Mouse (Mus musculus): Measurements from ENCODE around the gene Dlg1. TPM values are rescaled to one million over a fixed set of nuclear protein-coding genes. Genes with fewer than 3 reads are reported as not detected.

The Dlg1 gene
- polyA plus RNA-seq, 1 experiment from 2014 or later, result 28.5 TPM

DNA sequence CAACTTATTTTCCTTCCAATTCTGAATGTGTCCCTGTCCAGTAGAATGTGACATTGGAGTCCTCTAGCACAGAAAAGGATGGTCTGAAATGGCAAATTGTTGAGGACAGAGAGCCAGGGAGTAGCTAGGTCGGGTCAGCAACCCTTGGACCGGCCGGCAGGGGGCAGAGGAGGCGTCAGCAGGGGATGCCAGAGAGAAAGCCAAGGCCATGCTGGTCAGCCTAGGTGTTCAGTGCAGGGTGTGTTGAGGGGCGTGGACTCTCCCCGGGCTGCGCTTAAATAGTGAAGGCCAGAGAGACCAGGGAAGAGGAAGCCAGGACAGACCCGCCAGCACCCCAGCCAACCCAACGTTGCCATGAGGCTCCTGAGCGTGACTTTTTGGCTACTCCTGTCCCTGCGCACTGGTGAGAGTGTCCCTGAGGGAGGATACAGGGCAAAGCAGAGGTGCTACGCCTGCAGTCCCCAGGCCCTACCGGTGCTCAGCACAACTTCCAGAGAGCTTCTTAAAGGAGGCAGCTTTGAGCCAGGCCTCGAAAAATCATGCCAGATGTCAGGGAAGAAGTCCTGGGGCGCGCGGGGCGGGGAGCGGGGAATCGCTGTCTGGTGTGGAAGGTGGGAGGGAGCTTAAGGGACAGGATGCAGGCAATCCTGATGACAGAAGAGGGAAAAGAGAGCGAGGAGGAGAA lies 215.5 kb downstream of the Dlg1 start, which contains the start of gene Meltf:
Gene Meltf (plus strand): TSS at position 238 of the 685 bp plus-strand sequence.
- no peak within 1 kb of the TSS for H3K27ac ChIP-seq (ENCODE audit: low read depth)
- DNase-seq (ENCODE audit: low spot score) (peak; percentile 89), ATAC-seq (replicated peaks; ENCODE audit: low FRiP score, low TSS enrichment, low read depth) (peak; percentile 83)
- no peak within 1 kb of the TSS for H3K9ac ChIP-seq (ENCODE audit: low read length)
- 25% methylated on average over 21 of the region's 21 CpGs for WGBS
- peaks cover 7% of the 10 kb centered on the region for H3K36me3 ChIP-seq (ENCODE audit: control insufficient read depth, insufficient read depth, low read length)
- no peak within 1 kb of the TSS for H3K4me3 ChIP-seq (ENCODE audit: low read depth, low read length)
- H3K9me3 ChIP-seq (ENCODE audit: control insufficient read depth, low read length), result no peaks in the 10 kb centered on the region
- H3K27me3 ChIP-seq (replicated peaks; ENCODE audit: control insufficient read depth, insufficient read depth, low read length), result no peaks in the 10 kb centered on the region
- H3K4me1 ChIP-seq (replicated peaks; ENCODE audit: control insufficient read depth, insufficient read depth, low read length), result no peaks in the 10 kb centered on the region
- peak within 1 kb of the TSS; percentile 28 for H3K4me2 ChIP-seq (ENCODE audit: low read length)

DNA sequence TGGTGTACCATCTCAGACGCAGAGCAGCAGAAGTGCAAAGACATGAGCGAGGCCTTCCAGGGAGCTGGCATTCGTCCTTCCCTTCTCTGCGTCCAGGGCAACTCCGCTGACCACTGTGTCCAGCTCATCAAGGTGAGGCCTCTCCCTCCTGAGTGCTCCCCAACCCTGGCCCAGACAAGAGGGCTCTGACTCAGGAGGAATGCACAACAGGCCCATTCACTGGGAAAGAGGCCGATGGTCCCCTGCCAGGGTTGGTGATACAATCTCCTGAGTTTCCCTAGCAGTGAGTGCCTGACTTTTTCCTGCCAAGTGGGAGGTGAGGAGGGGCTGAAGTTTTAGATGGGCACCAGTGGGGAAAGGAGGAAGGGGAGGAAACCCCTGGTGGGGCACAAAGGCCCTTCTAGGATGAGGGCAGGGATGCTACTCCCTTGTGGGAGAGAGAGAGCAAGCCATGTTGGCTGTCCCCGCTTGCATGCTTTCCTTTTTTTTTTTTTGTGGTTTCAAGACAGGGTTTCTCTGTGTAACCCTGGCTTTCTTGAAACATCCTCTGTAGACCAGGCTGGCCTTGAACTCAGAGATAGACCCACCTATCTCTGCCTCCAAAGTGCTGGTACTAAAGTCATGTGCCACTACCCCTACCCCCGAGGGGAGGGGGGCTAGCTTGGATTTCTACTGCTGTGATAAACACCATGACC lies 217.1 kb downstream of the Dlg1 start:
- DNase-seq (ENCODE audit: low spot score), result no peak
- no peak overlapping the region for H3K4me3 ChIP-seq (ENCODE audit: low read depth, low read length)
- WGBS, result 87% methylated on average over 8 of the region's 8 CpGs

DNA sequence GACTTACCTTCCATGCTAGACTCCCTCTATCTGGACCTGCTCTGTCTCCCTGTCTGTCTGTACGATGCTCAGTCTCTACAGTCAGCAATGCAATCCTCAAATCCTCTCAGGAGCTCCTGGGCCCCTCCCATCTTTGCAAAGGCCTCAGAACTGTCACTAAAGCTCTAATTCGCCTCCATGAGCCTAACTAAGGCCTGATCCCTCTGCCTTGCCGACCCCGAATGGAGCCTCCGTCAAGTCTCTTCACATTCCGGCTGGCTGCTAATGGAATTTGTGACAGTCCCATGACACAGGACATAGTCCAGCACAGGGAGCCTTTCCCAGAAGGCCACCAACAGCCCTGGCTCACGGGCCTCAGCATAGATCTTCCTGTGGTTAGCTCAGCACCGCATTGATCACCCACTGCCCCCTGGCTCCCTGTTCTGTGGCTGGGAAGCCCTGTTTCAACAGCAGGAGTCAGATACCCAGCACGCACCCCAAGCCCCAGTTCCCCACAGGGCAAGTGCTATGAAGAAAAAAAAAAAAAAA lies 219.2 kb downstream of the Dlg1 start:
- WGBS, result 70% methylated on average over 9 of the region's 9 CpGs
- Histone ChIP-seq H3K27ac (ENCODE audit: low read depth) (no peak overlapping the region), H3K4me1 (replicated peaks; ENCODE audit: control insufficient read depth, insufficient read depth, low read length) (no peaks in the 10 kb centered on the region), H3K9me3 (ENCODE audit: control insufficient read depth, low read length) (no peaks in the 10 kb centered on the region), H3K4me2 (ENCODE audit: low read length) (no peak overlapping the region), H3K4me3 (ENCODE audit: low read depth, low read length) (no peak overlapping the region), H3K27me3 (replicated peaks; ENCODE audit: control insufficient read depth, insufficient read depth, low read length) (no peaks in the 10 kb centered on the region), H3K9ac (ENCODE audit: low read length) (no peak overlapping the region), H3K36me3 (ENCODE audit: control insufficient read depth, insufficient read depth, low read length) (no peaks in the 10 kb centered on the region)
- no peak for ATAC-seq (replicated peaks; ENCODE audit: low FRiP score, low TSS enrichment, low read depth)
- no peak for DNase-seq (ENCODE audit: low spot score)

More for the DNA sequence above, 217.1 kb downstream of the Dlg1 start:
- Histone ChIP-seq H3K36me3 (ENCODE audit: control insufficient read depth, insufficient read depth, low read length) (no peaks in the 10 kb centered on the region), H3K4me1 (replicated peaks; ENCODE audit: control insufficient read depth, insufficient read depth, low read length) (no peaks in the 10 kb centered on the region), H3K4me2 (ENCODE audit: low read length) (no peak overlapping the region), H3K9me3 (ENCODE audit: control insufficient read depth, low read length) (no peaks in the 10 kb centered on the region), H3K9ac (ENCODE audit: low read length) (no peak overlapping the region), H3K27me3 (replicated peaks; ENCODE audit: control insufficient read depth, insufficient read depth, low read length) (no peaks in the 10 kb centered on the region), H3K27ac (ENCODE audit: low read depth) (no peak overlapping the region)
- ATAC-seq (replicated peaks; ENCODE audit: low FRiP score, low TSS enrichment, low read depth), result no peak

DNA sequence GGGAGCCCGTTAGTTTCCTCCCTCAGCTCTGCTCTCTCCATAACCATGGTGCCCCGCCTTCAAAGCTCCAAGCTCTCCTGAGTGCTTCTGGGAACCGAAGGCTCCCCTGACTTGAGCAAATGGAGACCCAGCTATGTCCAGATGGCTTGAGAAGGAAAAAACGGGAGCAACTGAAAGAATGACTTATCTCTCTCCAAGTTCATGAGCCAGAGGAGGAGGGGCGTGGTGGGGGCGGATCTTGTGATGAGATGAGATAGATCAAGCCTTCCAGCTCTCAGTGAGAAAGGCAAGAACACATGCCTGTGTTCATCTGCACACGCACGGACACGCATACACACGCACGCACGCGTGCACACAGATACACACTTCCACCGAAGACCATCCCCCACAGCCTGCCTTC lies 220.1 kb downstream of the Dlg1 start:
- no peaks in the 10 kb centered on the region for H3K36me3 ChIP-seq (ENCODE audit: control insufficient read depth, insufficient read depth, low read length)
- peak overlapping the region; percentile 33; the same call in 1 of the 2 replicates for H3K4me2 ChIP-seq (ENCODE audit: low read length)
- no peak overlapping the region for H3K9ac ChIP-seq (ENCODE audit: low read length)
- ATAC-seq (replicated peaks; ENCODE audit: low FRiP score, low TSS enrichment, low read depth), result no peak
- DNase-seq (ENCODE audit: low spot score), result no peak
- H3K9me3 ChIP-seq (ENCODE audit: control insufficient read depth, low read length), result no peaks in the 10 kb centered on the region
- H3K4me3 ChIP-seq (ENCODE audit: low read depth, low read length), result no peak overlapping the region
- no peaks in the 10 kb centered on the region for H3K27me3 ChIP-seq (replicated peaks; ENCODE audit: control insufficient read depth, insufficient read depth, low read length)
- H3K27ac ChIP-seq (ENCODE audit: low read depth), result 0 out of 2 replicates have a peak overlapping the region, but pooled peaks have one; percentile 7
- WGBS, result 61% methylated on average over 14 of the region's 14 CpGs
- no peaks in the 10 kb centered on the region for H3K4me1 ChIP-seq (replicated peaks; ENCODE audit: control insufficient read depth, insufficient read depth, low read length)

DNA sequence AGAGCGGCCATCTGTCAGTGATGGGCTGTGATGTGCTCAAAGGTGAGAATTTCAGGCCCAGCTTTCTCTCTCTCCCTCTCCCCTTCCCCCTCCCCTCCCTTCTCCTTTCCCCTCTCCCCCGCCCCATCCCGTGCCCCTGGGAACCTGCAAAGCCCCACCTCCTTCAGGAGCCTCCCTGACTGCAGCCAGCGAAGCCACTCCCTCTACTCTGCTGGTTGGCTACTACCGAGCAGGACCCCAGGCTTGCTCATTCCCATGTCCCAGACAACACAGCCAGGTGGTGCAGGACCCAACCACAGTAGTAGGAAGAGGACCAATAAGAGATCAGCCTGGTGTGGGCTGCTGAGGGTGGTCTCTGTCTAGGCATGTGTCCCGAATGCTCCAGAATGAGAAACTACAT lies 220.7 kb downstream of the Dlg1 start:
- H3K4me3 ChIP-seq (ENCODE audit: low read depth, low read length), result no peak overlapping the region
- H3K4me1 ChIP-seq (replicated peaks; ENCODE audit: control insufficient read depth, insufficient read depth, low read length), result no peaks in the 10 kb centered on the region
- no peaks in the 10 kb centered on the region for H3K9me3 ChIP-seq (ENCODE audit: control insufficient read depth, low read length)
- peak overlapping the region; percentile 33 for H3K4me2 ChIP-seq (ENCODE audit: low read length)
- ATAC-seq (replicated peaks; ENCODE audit: low FRiP score, low TSS enrichment, low read depth) (no peak), DNase-seq (ENCODE audit: low spot score) (no peak)
- 15% methylated on average over 6 of the region's 6 CpGs for WGBS
- H3K27me3 ChIP-seq (replicated peaks; ENCODE audit: control insufficient read depth, insufficient read depth, low read length), result no peaks in the 10 kb centered on the region
- no peak overlapping the region for H3K9ac ChIP-seq (ENCODE audit: low read length)
- H3K27ac ChIP-seq (ENCODE audit: low read depth), result 0 out of 2 replicates have a peak overlapping the region, but pooled peaks have one; percentile 7
- no peaks in the 10 kb centered on the region for H3K36me3 ChIP-seq (ENCODE audit: control insufficient read depth, insufficient read depth, low read length)

DNA sequence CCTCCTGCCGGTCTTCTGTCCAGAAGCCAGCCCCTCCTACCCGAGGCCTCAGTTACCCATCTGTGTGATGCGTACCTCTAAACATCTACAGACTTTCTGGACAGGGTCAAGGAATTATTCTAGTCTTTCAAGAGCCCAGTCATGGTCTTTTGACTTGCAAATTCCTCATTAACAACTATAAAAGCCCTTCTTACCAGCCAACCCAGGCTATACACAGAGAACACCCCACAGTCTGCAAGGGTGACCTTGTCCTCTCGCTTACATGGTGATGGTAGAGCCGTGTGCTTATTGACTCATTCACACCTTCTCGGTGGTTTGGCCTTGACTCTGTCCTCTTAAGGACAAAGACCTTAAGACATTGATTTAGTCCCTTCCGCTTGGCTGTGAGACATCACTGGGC lies 227.7 kb downstream of the Dlg1 start:
- Histone ChIP-seq H3K4me3 (ENCODE audit: low read depth, low read length) (no peak overlapping the region), H3K4me2 (ENCODE audit: low read length) (no peak overlapping the region), H3K27me3 (replicated peaks; ENCODE audit: control insufficient read depth, insufficient read depth, low read length) (no peaks in the 10 kb centered on the region), H3K9ac (ENCODE audit: low read length) (no peak overlapping the region), H3K9me3 (ENCODE audit: control insufficient read depth, low read length) (no peaks in the 10 kb centered on the region), H3K27ac (ENCODE audit: low read depth) (no peak overlapping the region), H3K36me3 (ENCODE audit: control insufficient read depth, insufficient read depth, low read length) (no peaks in the 10 kb centered on the region), H3K4me1 (replicated peaks; ENCODE audit: control insufficient read depth, insufficient read depth, low read length) (no peaks in the 10 kb centered on the region)
- DNase-seq (ENCODE audit: low spot score) (no peak), ATAC-seq (replicated peaks; ENCODE audit: low FRiP score, low TSS enrichment, low read depth) (no peak)
- WGBS, result 79% methylated on average over 7 of the region's 7 CpGs

DNA sequence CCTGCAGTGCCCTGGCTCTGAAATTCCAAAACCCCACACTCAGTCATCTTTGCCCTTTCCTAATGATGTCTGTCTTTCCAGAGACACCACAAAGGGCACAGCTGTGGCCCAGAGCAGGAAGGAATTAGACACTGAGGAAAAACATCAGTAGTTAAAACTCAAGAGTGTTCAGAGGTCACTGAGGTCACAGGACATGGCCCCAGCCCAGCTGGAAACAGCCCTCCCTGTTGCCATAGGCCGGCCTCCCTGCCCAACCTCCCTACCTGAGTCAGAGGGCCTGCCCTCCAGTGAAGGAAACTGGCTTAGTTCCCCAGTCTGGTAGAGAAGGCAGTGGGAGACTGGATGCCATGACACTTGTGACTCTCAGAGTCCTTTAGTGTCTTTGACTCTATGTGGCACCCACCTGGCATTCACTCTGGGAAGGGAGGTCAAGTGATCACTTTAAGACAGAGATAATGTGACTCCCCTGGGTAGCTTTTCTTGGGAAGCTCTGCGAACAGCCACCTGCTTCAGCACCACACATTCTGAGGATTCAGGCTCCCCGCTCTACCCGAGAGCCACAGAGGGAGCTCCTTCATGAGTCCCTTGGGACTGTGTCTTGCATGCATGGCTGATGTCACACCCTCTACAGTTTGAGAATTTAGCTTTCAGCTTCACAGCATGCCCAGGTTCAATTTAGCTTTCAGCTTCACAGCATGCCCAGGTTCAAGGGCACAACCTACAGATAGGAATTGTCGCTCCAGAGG lies 230.3 kb downstream of the Dlg1 start:
- no peaks in the 10 kb centered on the region for H3K9me3 ChIP-seq (ENCODE audit: control insufficient read depth, low read length)
- WGBS, result 70% methylated on average over 5 of the region's 5 CpGs
- H3K4me3 ChIP-seq (ENCODE audit: low read depth, low read length), result no peak overlapping the region
- no peak overlapping the region for H3K4me2 ChIP-seq (ENCODE audit: low read length)
- H3K27ac ChIP-seq (ENCODE audit: low read depth), result no peak overlapping the region
- no peak overlapping the region for H3K9ac ChIP-seq (ENCODE audit: low read length)
- H3K4me1 ChIP-seq (replicated peaks; ENCODE audit: control insufficient read depth, insufficient read depth, low read length), result peaks cover 7% of the 10 kb centered on the region; the same call in 1 of the 2 replicates
- DNase-seq (ENCODE audit: low spot score) (no peak), ATAC-seq (replicated peaks; ENCODE audit: low FRiP score, low TSS enrichment, low read depth) (no peak)
- no peaks in the 10 kb centered on the region for H3K36me3 ChIP-seq (ENCODE audit: control insufficient read depth, insufficient read depth, low read length)
- no peaks in the 10 kb centered on the region for H3K27me3 ChIP-seq (replicated peaks; ENCODE audit: control insufficient read depth, insufficient read depth, low read length)

DNA sequence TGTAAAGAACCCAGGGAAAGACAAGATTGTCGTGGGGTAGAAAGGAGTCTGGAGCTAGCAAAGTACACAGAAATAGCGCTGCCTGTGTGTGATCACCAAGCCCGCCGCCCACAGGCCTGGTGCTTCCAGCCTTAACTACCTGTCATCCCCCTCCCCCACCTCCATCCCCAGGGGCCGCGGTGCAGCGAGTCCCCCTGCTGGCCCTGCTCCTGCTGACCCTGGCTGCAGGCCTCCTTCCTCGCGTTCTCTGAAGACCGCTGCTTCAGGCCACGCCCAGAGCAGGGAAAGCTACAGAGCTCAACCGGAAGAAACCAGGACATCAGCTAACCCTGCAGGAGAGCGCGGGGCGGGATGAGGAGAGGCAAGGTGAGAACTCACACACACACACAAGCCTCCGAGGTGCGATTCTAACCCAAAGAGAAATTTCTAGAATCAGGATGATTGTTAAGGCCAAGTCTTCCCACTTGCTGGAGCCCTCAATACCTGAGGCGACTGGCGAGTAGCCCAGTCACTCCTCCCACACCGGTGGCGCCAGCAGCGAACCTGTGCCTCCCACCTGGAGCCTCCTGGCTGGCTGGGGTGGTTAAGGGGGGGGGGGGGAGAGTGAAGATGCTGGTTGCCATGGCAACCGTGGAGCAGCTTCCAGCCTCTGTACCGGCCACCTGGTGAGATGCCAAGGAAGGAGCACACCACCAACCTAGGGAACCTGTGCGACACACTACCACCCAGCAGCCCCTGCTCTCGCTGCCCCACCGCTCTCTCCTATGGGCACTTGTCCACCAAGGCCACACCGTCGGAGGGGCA lies 233.9 kb downstream of the Dlg1 start:
- no peak overlapping the region for H3K27ac ChIP-seq (ENCODE audit: low read depth)
- ATAC-seq (replicated peaks; ENCODE audit: low FRiP score, low TSS enrichment, low read depth) (peak; percentile 68), DNase-seq (ENCODE audit: low spot score) (peak; percentile 73)
- H3K9me3 ChIP-seq (ENCODE audit: control insufficient read depth, low read length), result 0 out of 2 replicates have a peak, but pooled peaks cover 3% of the 10 kb centered on the region
- no peaks in the 10 kb centered on the region for H3K36me3 ChIP-seq (ENCODE audit: control insufficient read depth, insufficient read depth, low read length)
- 13% methylated on average over 29 of the region's 29 CpGs for WGBS
- peak overlapping the region; percentile 32; the same call in 1 of the 2 replicates for H3K9ac ChIP-seq (ENCODE audit: low read length)
- H3K4me2 ChIP-seq (ENCODE audit: low read length), result peak overlapping the region; percentile 53
- no peaks in the 10 kb centered on the region for H3K27me3 ChIP-seq (replicated peaks; ENCODE audit: control insufficient read depth, insufficient read depth, low read length)
- H3K4me1 ChIP-seq (replicated peaks; ENCODE audit: control insufficient read depth, insufficient read depth, low read length), result peaks cover 7% of the 10 kb centered on the region; the same call in 1 of the 2 replicates
- peak overlapping the region; percentile 27 for H3K4me3 ChIP-seq (ENCODE audit: low read depth, low read length)
